Mouse (Mus musculus): ENCODE results near the gene Mrpl14.

Gene Mrpl14

GRCm38 (mm10) chr17:45724574-45724921, 38.4 kb downstream of the Mrpl14 start:
- DNase-seq (ENCODE audit: low spot score) = no peak

DNA sequence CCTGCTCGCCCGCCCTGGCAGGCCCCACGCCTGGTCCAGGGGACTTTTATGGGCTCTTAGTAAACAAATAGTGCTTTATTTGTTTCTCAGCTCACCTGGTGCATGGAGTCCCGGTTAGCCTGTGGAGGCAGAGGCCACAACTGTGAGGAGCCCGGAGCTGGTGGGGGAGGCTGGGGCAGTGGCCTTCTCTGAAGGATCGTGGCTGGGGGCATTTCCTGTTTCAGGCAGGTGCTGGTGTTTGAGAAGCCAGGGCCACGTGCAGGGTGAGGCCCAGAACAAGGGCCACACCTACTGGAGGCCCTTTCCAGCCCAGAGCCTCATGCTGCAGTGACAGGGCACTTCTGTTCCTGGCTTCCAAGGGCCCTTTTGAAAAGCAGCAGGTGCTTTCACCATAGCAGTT, 40.1 kb downstream of the Mrpl14 start:
- peak; percentile 26 for DNase-seq (ENCODE audit: low spot score)

DNA sequence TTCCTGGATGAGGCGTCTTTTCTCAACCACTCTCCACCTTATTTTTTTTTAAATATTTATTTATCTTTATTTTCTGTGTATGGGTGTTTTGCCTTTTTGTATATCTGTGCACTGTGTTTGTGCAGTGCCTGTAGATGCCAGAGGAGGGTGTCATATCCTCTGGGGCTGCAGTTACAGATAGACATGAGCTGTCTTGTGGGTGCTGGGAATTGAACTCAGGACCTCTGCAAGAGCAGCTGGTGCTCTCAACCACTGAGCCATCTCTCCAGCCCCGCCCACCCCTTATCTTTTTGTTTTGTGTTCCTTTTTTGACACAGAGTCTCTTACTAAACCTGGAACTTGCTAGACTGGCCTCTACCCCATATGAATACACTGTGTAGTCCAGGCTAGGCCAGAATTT, 41.4 kb downstream of the Mrpl14 start:
- DNase-seq (ENCODE audit: low spot score) = no peak

GRCm38 (mm10) chr17:45727983-45728723, 42.0 kb downstream of the Mrpl14 start:
- no peak for DNase-seq (ENCODE audit: low spot score)

DNA sequence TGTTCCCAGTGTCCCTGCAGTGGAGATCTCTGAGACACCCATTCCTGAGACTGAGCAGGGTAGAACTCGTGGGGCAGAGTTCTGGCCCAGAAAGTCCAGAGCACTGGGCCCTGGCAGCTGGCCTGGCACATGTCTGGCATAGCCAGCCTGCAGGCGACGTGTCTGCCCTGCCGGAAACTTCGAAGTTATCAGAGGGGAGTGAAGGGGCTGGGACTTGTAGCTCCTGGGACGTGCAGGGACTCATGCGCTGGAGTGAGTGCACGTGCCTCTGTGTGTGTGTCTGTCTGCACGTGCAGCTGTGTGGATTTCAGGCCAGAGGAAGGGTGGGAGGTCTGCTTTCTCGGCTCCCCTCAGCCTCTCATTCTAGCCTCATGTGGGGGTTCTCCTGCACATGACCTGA, 43.3 kb downstream of the Mrpl14 start:
- no peak for DNase-seq (ENCODE audit: low spot score)

DNA sequence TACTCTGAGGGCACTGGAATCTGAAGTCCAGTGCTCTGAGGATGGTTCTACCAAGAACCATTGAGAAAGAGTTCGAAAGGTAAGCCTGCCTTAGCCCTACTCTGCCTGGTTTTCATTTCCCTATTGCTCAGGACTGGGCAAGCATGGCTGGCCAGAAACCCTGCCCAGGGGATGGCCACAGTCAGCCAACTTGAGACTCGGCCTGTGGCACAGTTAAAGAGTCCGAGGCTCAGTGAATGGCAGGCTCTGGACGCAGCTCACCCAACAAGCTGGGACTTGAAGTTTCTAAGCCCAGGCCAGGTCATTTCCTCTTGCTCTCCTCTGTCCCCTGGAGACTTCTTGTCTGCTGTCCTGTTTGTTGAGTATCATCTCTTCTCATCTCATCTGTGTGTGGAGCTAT, 44.6 kb downstream of the Mrpl14 start:
- no peak for DNase-seq (ENCODE audit: low spot score)

- peak; percentile 79 for DNase-seq (ENCODE audit: low spot score)
Observed at GRCm38 (mm10) chr17:45731172-45731864, 45.2 kb downstream of the Mrpl14 start.

DNA sequence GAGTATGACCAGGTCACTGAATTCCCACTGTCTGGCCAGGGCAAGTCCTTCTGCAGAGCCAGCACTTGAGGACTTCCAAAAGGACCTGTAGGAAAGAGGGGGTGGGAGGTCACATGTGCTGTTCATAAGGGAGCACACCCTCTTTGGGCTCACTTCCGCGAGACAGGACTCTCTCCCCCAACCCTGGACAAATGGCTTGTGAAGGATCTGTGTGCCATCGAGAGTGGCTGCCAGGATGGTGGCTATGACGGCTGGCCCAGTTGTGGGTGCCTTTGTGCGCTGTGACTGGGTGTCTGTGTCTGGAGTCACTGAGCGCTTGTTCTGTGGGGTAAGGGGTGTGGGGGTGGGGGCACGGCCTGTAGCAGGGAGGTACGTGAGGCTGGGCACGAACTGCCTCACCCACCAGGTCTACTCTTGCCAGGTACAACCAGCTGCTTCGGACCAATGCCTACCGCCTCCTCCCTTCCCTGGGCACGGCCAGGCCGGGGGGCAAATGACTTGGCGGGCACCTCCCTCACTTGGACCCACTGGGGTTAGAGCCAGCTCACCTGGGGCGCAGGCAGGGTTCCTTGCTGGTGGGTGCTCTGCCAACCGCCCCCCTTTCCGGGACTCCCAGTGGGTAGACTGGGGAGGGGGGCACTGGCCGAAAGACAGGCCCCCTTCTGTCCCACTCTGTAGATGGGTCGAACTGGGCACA, 47.1 kb downstream of the Mrpl14 start:
- no peak for DNase-seq (ENCODE audit: low spot score)

DNA sequence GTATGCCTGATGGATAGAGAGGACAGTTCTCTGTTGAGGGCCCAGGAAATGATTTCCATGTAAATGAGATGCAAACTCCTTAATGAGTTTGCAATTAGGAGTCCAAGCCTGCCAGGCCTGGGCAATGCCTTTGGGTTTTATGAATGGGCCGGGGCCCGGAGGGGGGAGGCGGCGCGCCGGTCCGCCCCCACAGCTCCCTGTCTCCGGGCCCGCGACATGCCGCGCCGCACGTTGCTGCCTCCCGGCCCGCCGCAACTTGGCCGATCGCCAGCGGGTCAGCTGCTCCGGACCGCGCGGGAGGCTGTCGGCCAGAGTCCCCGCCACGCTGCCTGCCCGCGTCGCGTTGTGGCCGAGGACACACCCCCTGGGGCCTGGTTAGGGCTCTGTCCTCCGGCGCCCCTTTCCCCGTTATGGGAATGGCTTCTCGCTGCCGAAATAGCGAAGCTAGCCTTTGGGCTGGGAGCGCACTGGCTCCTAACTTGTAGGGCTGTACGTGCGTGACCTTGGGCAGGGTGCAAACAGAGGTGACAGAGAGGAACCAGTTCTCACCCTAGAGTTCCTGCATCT, 47.7 kb downstream of the Mrpl14 start, which contains the start of gene 1600014C23Rik:
Gene 1600014C23Rik, minus strand, starts transcription at position 110 of the 567 bp plus-strand sequence.
- peak; percentile 44 for DNase-seq (ENCODE audit: low spot score)

DNA sequence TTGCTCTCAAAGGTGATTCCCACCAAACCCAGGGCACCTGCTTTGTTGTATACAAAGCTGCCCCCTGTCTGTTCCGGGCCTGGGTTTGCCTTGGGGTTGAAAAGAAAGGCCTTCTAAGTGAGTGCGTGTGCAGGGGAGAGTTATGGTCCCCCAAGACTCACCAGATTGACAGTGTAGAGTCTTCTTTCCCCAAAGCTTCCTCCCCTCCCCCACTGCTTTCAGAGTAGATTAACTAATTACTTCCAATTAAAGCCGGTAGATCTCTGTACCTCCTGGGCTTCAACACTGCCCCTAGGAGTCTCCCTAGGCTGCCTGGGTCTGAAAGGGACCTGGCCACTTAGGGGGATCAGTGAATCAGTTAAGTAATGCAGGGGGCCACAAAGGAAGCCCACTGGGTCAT, 48.2 kb downstream of the Mrpl14 start:
- no peak for DNase-seq (ENCODE audit: low spot score)

GRCm38 (mm10) chr17:45734881-45735280, 48.8 kb downstream of the Mrpl14 start:
- no peak for DNase-seq (ENCODE audit: low spot score)

- peak; percentile 84 for DNase-seq (ENCODE audit: low spot score)
Observed at GRCm38 (mm10) chr17:45735382-45736310, 49.5 kb downstream of the Mrpl14 start.

DNA sequence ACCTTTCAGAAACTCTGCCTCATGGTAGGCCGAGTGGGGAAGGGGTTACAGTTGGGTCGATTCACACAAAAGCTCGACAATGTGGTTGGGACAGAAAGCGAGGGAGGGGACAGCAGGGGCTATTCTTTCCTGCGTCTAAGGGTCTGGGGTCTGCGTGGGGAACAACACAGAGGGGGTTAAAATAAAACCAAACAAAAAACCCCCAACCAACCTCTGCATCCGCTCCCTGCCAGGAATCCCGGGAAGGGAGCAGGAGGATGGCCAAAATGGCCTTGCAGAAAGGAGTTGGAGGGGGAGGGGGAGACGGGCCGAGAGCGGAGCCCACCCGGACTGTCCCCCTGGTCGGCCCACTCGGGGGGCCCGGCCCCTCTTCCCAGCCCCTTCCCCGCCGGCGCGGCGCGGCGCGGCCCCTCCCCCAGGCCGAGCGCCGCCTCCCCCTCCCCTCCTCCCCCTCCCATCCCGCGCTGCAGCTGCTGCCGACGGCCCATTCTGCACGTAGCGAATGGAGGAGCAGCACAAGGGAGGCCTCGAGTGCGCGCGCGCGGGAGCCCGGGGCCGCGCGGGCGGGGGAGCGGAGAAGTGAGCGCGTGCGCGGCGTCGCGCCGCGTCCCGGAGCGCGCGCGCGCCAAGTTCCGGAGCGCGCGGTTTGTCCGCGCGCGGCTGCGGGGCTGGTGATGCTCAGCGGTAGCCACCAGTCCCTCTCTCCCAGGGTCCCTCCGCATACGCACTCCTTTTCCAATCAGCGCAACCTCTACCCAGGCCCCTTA, 50.4 kb downstream of the Mrpl14 start:
- peak; percentile 82 for DNase-seq (ENCODE audit: low spot score)

DNA sequence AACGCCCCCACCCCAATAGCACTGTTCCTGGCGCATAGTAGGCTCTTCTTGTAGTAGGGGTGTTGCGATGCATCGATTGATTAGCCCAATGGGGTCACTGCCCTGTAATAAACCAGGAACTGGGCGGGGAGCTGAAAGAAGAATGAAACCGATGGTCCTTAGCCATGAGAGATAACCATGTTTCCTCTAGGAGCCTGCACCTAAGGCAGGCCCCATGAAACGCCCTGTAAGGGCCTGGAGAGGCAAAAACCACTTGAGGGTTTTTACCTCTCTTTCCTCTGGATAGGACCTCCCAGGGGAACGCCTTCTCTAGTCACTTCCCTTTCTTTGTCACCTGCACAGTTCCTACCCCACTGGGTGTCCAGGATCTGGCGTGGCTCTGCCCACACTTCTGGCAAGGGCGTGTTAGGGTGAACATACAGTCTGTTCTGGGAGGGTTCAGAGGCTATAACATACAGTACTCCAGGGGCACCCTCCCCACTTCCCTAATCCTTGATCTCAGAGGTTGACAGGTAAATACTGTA, 51.0 kb downstream of the Mrpl14 start:
- no peak for DNase-seq (ENCODE audit: low spot score)

- DNase-seq (ENCODE audit: low spot score) = no peak
Observed at GRCm38 (mm10) chr17:45742371-45743147, 56.4 kb downstream of the Mrpl14 start.

- no peak for DNase-seq (ENCODE audit: low spot score)
Observed at GRCm38 (mm10) chr17:45745629-45746028, 59.5 kb downstream of the Mrpl14 start.

DNA sequence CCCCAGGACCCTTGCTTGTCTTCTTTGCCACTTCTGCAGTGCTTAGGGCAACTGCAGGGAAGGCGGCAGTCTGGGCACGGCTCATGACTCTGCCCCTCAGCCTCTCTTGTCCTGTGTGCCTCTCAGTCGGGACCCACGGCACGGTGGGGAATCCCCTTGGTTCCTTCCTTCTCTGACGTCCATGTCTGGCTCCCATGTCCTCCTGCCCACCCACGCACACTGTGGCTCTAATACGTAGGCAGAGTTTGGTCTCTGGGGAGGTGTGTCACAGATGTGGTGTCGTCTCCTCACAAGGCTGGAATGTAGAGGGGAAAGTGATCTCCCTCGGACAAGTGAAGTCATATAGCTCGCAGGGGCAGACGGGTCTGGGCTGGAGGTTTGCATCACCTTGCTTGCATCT, 60.6 kb downstream of the Mrpl14 start:
- no peak for DNase-seq (ENCODE audit: low spot score)

DNA sequence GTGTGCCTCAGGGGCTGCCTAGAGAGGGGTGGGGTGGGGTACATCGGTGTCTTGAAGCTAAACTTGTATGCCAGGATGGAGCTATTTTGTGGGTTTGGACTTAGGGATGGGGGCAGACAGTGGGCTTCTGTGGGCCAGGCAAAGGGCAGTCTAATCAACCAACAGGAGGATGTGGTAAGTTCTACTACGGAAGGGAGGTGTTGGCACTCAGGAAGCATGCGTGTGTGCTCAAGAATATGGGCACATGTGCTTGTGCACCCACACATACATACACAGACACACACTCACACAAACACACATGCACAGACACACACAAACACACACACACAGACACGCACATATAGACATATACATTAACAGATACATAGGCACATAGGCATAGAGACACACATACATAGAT, 61.2 kb downstream of the Mrpl14 start:
- no peak for DNase-seq (ENCODE audit: low spot score)

Measured in urinary bladder, postnatal 25 days (tissue).